8 mouse cellular contexts compared by ENCODE assay signal in the genomic region with DNA sequence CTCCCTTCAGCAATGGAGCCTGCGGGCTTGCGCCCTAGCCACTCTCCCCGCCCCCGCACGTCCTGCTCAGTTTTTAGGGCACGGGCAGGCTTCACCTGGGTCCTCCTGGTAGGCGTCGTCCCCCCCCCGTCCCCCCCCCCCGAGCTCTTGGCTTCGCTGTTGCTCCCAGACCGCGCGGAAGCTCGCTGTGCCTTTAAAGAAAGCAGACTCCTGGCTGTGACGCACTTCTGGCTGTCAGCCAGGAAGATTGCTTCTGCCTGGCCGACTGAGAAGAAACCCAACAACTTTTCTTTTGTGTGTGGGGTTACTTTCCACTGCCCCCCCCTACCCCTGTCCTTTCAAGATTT. TPM values are rescaled to one million over a fixed set of nuclear protein-coding genes. Genes with fewer than 3 reads are reported as not detected.
A peak's percentile ranks its signal among the peaks of the same experiment; 100 is the strongest.
DNase-seq lines count a peak whose midpoint lies in the region; ATAC-seq and TF ChIP-seq lines count a peak whose summit lies in the region.

No protein-coding gene starts in this region.

- H3K9me3 ChIP-seq in forebrain, embryonic 10.5 days = no peaks in the 10 kb centered on the region
- no peaks in the 10 kb centered on the region for H3K9me3 ChIP-seq in heart, embryonic 14.5 days (ENCODE audit: control insufficient read depth, low read length)
- H3K9me3 ChIP-seq in liver, embryonic 11.5 days (ENCODE audit: control insufficient read depth, low read length) = no peaks in the 10 kb centered on the region

- peak overlapping the region; percentile 99 for H3K27ac ChIP-seq in forebrain, embryonic 10.5 days
- H3K27ac ChIP-seq in heart, embryonic 14.5 days (replicated peaks in 1 of 2; ENCODE audit: control insufficient read depth in 1 of 2, insufficient read depth in 1 of 2, low read depth in 2 of 2, low read length in 2 of 2) = peak overlapping the region; percentile 98 to 99
- H3K27ac ChIP-seq in liver, embryonic 11.5 days (ENCODE audit: low read depth, low read length) = peak overlapping the region; percentile 98

- peak overlapping the region; percentile 82 for H3K4me2 ChIP-seq in heart, embryonic 14.5 days (ENCODE audit: low read length)
- peak overlapping the region; percentile 97 for H3K4me2 ChIP-seq in liver, embryonic 11.5 days

- H3K79me2 ChIP-seq in C2C12 (ENCODE audit: control insufficient read depth, insufficient read depth) = peaks cover 87% of the 10 kb centered on the region

- peaks cover 5% of the 10 kb centered on the region for H3K36me3 ChIP-seq in C2C12 (ENCODE audit: control insufficient read depth, insufficient read depth)
- peaks cover 26% of the 10 kb centered on the region for H3K36me3 ChIP-seq in forebrain, embryonic 10.5 days (replicated peaks)
- H3K36me3 ChIP-seq in heart, embryonic 14.5 days (ENCODE audit: control insufficient read depth, insufficient read depth, low read length) = no peaks in the 10 kb centered on the region; the same call in 1 of the 2 replicates
- no peaks in the 10 kb centered on the region for H3K36me3 ChIP-seq in liver, embryonic 11.5 days (ENCODE audit: control insufficient read depth, insufficient read depth, low read length)
- no peaks in the 10 kb centered on the region for H3K36me3 ChIP-seq in splenic B cell, adult 2 months (ENCODE audit: control insufficient read depth, insufficient read depth, low read length, poor library complexity, severe bottlenecking)

- peak overlapping the region; percentile 35 for H3K4me3 ChIP-seq in C2C12 (ENCODE audit: insufficient read depth, poor library complexity, severe bottlenecking)
- peak overlapping the region; percentile 79 for H3K4me3 ChIP-seq in forebrain, embryonic 10.5 days
- H3K4me3 ChIP-seq in heart, embryonic 14.5 days (ENCODE audit: control insufficient read depth in 1 of 2, insufficient read depth in 1 of 2, low read depth in 1 of 2, low read length in 2 of 2) = peak overlapping the region; percentile 61 to 76
- peak overlapping the region; percentile 79 for H3K4me3 ChIP-seq in liver, embryonic 11.5 days (ENCODE audit: low read depth, low read length)

- peak overlapping the region; percentile 83 for H3K9ac ChIP-seq in heart, embryonic 14.5 days (ENCODE audit: low read length)
- peak overlapping the region; percentile 80 for H3K9ac ChIP-seq in liver, embryonic 11.5 days (ENCODE audit: low read depth, low read length)

- peak overlapping the region; percentile 76 for H3ac ChIP-seq in C2C12 (ENCODE audit: control insufficient read depth, insufficient read length, low read depth)

- TF ChIP-seq CTCF in C2C12 (IDR thresholded peaks at IDR 0.05; ENCODE audit: control insufficient read depth, insufficient read depth, insufficient read length) = no peak

- 0% methylated on average over 17 of the region's 17 CpGs for WGBS in forebrain, embryonic 10.5 days
- 1% methylated on average over 17 of the region's 17 CpGs for WGBS in heart, embryonic 14.5 days
- 0% methylated on average over 12 of the region's 17 CpGs for WGBS in liver, embryonic 11.5 days

- ATAC-seq in heart, embryonic 14.5 days (ENCODE audit: insufficient number of reproducible peaks, insufficient read depth, low FRiP score, low read depth) = peak; percentile 78
- ATAC-seq in liver, embryonic 11.5 days (replicated peaks; ENCODE audit: low FRiP score) = peak; percentile 62
- peak; percentile 45 for ATAC-seq in monocyte, adult 5-6 weeks (replicated peaks; ENCODE audit: insufficient number of reproducible peaks, low FRiP score, low TSS enrichment, poor library complexity, severe bottlenecking)

- peaks cover 76% of the 10 kb centered on the region for H3K79me3 ChIP-seq in C2C12 (ENCODE audit: low read depth)

- H3K27me3 ChIP-seq in C2C12 (ENCODE audit: control insufficient read depth, insufficient read depth, insufficient read length) = no peaks in the 10 kb centered on the region
- no peaks in the 10 kb centered on the region for H3K27me3 ChIP-seq in forebrain, embryonic 10.5 days (ENCODE audit: poor library complexity, severe bottlenecking)
- no peaks in the 10 kb centered on the region for H3K27me3 ChIP-seq in heart, embryonic 14.5 days (ENCODE audit: control insufficient read depth, insufficient read depth, low read length)
- H3K27me3 ChIP-seq in liver, embryonic 11.5 days (replicated peaks; ENCODE audit: control insufficient read depth, insufficient read depth, low read length) = no peaks in the 10 kb centered on the region
- H3K27me3 ChIP-seq in splenic B cell, adult 2 months (ENCODE audit: control insufficient read depth, insufficient read depth, low read length, poor library complexity, severe bottlenecking) = no peaks in the 10 kb centered on the region

- peaks cover 64% of the 10 kb centered on the region for H3K4me1 ChIP-seq in forebrain, embryonic 10.5 days
- peaks cover 9 to 65% of the 10 kb centered on the region in 2 experiments for H3K4me1 ChIP-seq in heart, embryonic 14.5 days (ENCODE audit: control insufficient read depth in 2 of 2, insufficient read depth in 2 of 2, low read length in 2 of 2)
- peaks cover 35% of the 10 kb centered on the region for H3K4me1 ChIP-seq in liver, embryonic 11.5 days (replicated peaks; ENCODE audit: control insufficient read depth, insufficient read depth, low read length)

- peak; percentile 94 for DNase-seq in adrenal gland, postnatal 10 days
- DNase-seq in forebrain, embryonic 10.5 days (ENCODE audit: extremely low spot score, low spot score) = peak; percentile 83
- DNase-seq in kidney, postnatal 10 days = peak; percentile 98
- no peak for DNase-seq in liver, embryonic 11.5 days (ENCODE audit: low spot score)
- DNase-seq in splenic B cell, adult 2 months (ENCODE audit: low read depth, low spot score) = peak; percentile 88

TF ChIP-seq in C2C12, 6 proteins besides CTCF, POLR2A, EP300 and RAD21:
- no peak for TF ChIP-seq MYOG (IDR thresholded peaks at IDR 0.05; ENCODE audit: control insufficient read depth, extremely low read depth, insufficient read length)
- no peak for TF ChIP-seq MYOD1 (IDR thresholded peaks at IDR 0.05; ENCODE audit: control insufficient read depth, insufficient read length, low read depth)
- no peak for TF ChIP-seq USF1 (IDR thresholded peaks at IDR 0.05; ENCODE audit: low read depth)
- no peak for TF ChIP-seq CEBPB (IDR thresholded peaks at IDR 0.05; ENCODE audit: low read depth)
- no peak for TF ChIP-seq MAX (IDR thresholded peaks at IDR 0.05)
- TF ChIP-seq FOSL1 (IDR thresholded peaks at IDR 0.05; ENCODE audit: insufficient read depth, low read length, poor library complexity, severe bottlenecking) = no peak

RNA-seq across cellular contexts. Expression of a gene that starts 36.5 kb away (rescaled TPM):
- polyA plus RNA-seq in C2C12 (2012; fragmentation: generic; extraction: Trizol) = 80.4 TPM
- 100 to 1,000 TPM; 117 to 151 TPM for total RNA-seq in adrenal gland, postnatal 10 days (2021)
- polyA plus RNA-seq in forebrain, embryonic 10.5 days (2016; fragmentation: Nextera tagmentation; extraction: Ambion mirVana) = 95.7 and 96.0 TPM in 2 replicates
- 60.5 and 62.5 TPM in 2 replicates for polyA plus RNA-seq in heart, embryonic 14.5 days (2014; fragmentation: Nextera tagmentation; extraction: Ambion mirVana)
- polyA plus RNA-seq in liver, embryonic 11.5 days (2014; fragmentation: Nextera tagmentation; extraction: Ambion mirVana) = 66.2 and 66.3 TPM in 2 replicates
- 118 to 218 TPM (median 126 TPM) in 3 replicates for total RNA-seq in monocyte, adult 5-6 weeks (2017)

RNA-seq across cellular contexts. Expression of a gene that starts 36.7 kb away (rescaled TPM):
- polyA plus RNA-seq in C2C12 (2012; fragmentation: generic; extraction: Trizol) = 1.7 TPM
- total RNA-seq in adrenal gland, postnatal 10 days (2021) = 1 to 10 TPM; 8.4 TPM
- 10.1 and 11.9 TPM in 2 replicates for polyA plus RNA-seq in forebrain, embryonic 10.5 days (2016; fragmentation: Nextera tagmentation; extraction: Ambion mirVana)
- 3.9 and 5.0 TPM in 2 replicates for polyA plus RNA-seq in heart, embryonic 14.5 days (2014; fragmentation: Nextera tagmentation; extraction: Ambion mirVana)
- polyA plus RNA-seq in liver, embryonic 11.5 days (2014; fragmentation: Nextera tagmentation; extraction: Ambion mirVana) = 5.5 and 6.4 TPM in 2 replicates
- 0.38 to 8.0 TPM (median 2.7 TPM) in 3 replicates for total RNA-seq in monocyte, adult 5-6 weeks (2017)

RNA-seq across cellular contexts. Expression of a gene that starts 48.1 kb away (rescaled TPM):
- polyA plus RNA-seq in C2C12 (2012; fragmentation: generic; extraction: Trizol) = 0.95 TPM
- 1 to 10 TPM; 5.4 to 6.3 TPM for total RNA-seq in adrenal gland, postnatal 10 days (2021)
- 3.9 TPM in 2 replicates for polyA plus RNA-seq in forebrain, embryonic 10.5 days (2016; fragmentation: Nextera tagmentation; extraction: Ambion mirVana)
- 1.7 and 2.1 TPM in 2 replicates for polyA plus RNA-seq in heart, embryonic 14.5 days (2014; fragmentation: Nextera tagmentation; extraction: Ambion mirVana)
- 2.4 and 3.9 TPM in 2 replicates for polyA plus RNA-seq in liver, embryonic 11.5 days (2014; fragmentation: Nextera tagmentation; extraction: Ambion mirVana)
- total RNA-seq in monocyte, adult 5-6 weeks (2017) = 3.0 to 5.8 TPM (median 3.8 TPM) in 3 replicates
